Mouse (Mus musculus) forebrain, embryonic 12.5 days (tissue): Measurements from ENCODE around the gene Zfp58. TPM values are rescaled to one million over a fixed set of nuclear protein-coding genes. Genes with fewer than 3 reads are reported as not detected.

Experiments used
- ATAC-seq: fragments of 200-750 bp; cut with Nextera tagmentation; 2 replicates; pipeline ENCODE4 v1.8.0; 2017; ENCODE audit warnings: moderate TSS enrichment; ENCODE audit not compliant: low FRiP score
- H3K27ac ChIP-seq: fragments of 300-500 bp; sonication (generic); 2 replicates; pipeline ENCODE4 v1.5.1; 2016; ENCODE audit warnings: mild to moderate bottlenecking
- H3K27me3 ChIP-seq: fragments of 300-500 bp; sonication (generic); 2 replicates; pipeline ENCODE4 v1.6.1; 2016; ENCODE audit warnings: mild to moderate bottlenecking
- H3K36me3 ChIP-seq: fragments of 300-500 bp; sonication (generic); replicated peaks from 2 replicates; pipeline ENCODE4 v1.6.1; 2016; ENCODE audit warnings: mild to moderate bottlenecking
- H3K4me1 ChIP-seq: fragments of 300-500 bp; sonication (generic); 2 replicates; pipeline ENCODE4 v1.6.1; 2016
- H3K4me2 ChIP-seq: fragments of 300-500 bp; sonication (generic); 2 replicates; pipeline ENCODE4 v1.6.1; 2016; ENCODE audit warnings: mild to moderate bottlenecking, moderate library complexity
- H3K4me3 ChIP-seq: fragments of 300-500 bp; sonication (generic); replicated peaks from 2 replicates; pipeline ENCODE4 v1.5.1; 2016; ENCODE audit warnings: mild to moderate bottlenecking
- H3K9ac ChIP-seq: fragments of 300-500 bp; sonication (generic); 2 replicates; pipeline ENCODE4 v1.6.1; 2016; ENCODE audit warnings: mild to moderate bottlenecking
- H3K9me3 ChIP-seq: fragments of 300-500 bp; sonication (generic); 2 replicates; pipeline ENCODE4 v1.6.1; 2016
- WGBS: fragments of 180-500 bp; shearing (Covaris S2); methylation state at CpG from one replicate; pipeline ENCODE4 v1.1.7; 2016; 5-methylcytosine and 5-hydroxymethylcytosine counted together
- polyA plus RNA-seq: library from polyadenylated mRNA; unstranded; fragments of >200 nt; fragmentation: Nextera tagmentation; extraction: Ambion mirVana; gene quantifications from 2 replicates; pipeline ENCODE4 v1.2.1, GENCODE M21; 2016

The Zfp58 gene
- polyA plus RNA-seq, 1 experiment from 2014 or later: 17.5 TPM

DNA sequence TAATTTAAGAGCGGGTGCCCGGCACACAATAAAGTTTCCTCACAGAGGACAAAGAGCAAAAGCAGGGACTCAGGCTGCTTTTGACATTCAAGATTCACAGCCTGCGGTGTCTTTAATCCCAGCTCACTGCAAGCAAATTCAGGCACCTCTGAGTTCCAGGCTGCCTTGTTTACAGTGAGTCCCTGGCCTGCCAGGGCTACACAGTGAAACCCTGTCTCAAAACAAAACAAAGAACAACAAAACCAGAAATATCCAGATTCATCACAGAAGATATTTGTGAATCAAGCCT is 48.4 kb downstream of the Zfp58 start:
- WGBS: 8% methylated on average over 3 of the region's 3 CpGs

DNA sequence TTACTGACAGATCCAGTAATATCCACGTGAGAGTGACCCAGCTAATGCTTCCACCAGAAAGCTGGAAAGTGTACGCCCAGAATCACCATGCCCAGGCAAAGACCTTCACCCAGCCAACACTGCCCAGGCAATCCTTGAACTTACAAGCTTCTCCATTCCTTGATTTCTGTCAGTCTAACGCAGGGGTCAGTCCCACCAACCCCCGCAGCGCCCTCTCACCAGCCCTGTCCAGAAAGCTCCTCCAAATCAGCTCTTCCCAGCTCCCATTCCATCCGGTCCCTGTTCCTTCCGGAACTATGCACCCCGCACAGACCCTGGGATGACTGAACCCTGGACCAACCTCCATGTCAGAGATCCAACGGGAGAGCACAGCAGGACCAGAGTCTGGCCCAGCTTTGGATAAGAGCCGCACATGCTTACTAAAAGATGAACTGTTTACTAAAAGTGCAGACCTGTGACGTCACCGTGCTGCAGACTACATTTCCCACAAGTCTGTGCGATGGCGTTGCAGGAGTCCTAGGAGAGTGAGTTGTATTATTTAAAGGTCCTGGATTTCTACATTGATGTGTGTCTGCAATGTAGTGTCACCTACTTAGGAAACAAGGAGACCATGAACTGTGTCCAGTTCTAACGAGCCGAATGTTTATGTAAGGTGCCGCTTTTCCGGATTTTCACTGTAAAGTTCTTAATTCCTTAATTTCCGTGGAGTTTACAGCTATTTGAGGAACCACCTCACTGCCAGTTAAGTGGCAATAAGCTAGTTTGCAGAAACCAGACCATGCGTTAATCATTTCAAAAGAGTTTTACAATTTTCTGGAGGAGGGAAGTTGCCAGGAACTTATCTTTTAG is 49.0 kb downstream of the Zfp58 start, which contains the start of gene Zfp874a:
Gene Zfp874a (minus strand): TSS at position 453 of the 849 bp plus-strand sequence.
- H3K4me3 ChIP-seq: peak within 1 kb of the TSS; percentile 54
- peak within 1 kb of the TSS; percentile 75 for H3K4me2 ChIP-seq
- no peaks in the 10 kb centered on the region for H3K9me3 ChIP-seq
- H3K27me3 ChIP-seq: no peaks in the 10 kb centered on the region
- ATAC-seq: peak; percentile 95
- H3K27ac ChIP-seq: no peak within 1 kb of the TSS
- no peaks in the 10 kb centered on the region; the same call in 1 of the 2 replicates for H3K36me3 ChIP-seq
- H3K4me1 ChIP-seq: peaks cover 11% of the 10 kb centered on the region
- 2% methylated on average over 20 of the region's 20 CpGs for WGBS
- peak within 1 kb of the TSS; percentile 55 for H3K9ac ChIP-seq

More for the DNA sequence above, 48.4 kb downstream of the Zfp58 start:
- Histone ChIP-seq H3K9ac (peak overlapping the region; percentile 55; the same call in 1 of the 2 replicates), H3K9me3 (no peaks in the 10 kb centered on the region), H3K4me3 (peak overlapping the region; percentile 54), H3K27me3 (no peaks in the 10 kb centered on the region), H3K36me3 (no peaks in the 10 kb centered on the region), H3K4me1 (peaks cover 11% of the 10 kb centered on the region), H3K4me2 (peak overlapping the region; percentile 75), H3K27ac (no peak overlapping the region)
- no peak for ATAC-seq

Other genes with a start within 250 kb of the Zfp58 start
- 2.8 and 3.4 TPM in 2 replicates for gene Zfp458, start 222.1 kb downstream of the Zfp58 start, polyA plus RNA-seq
- gene Zfp457, start 194.1 kb downstream of the Zfp58 start, polyA plus RNA-seq: 0.65 and 1.1 TPM in 2 replicates
- gene Zfp595, start 168.0 kb downstream of the Zfp58 start, polyA plus RNA-seq: 1.6 and 2.2 TPM in 2 replicates
- gene Gm28044, start 140.0 kb downstream of the Zfp58 start, polyA plus RNA-seq: not detected in 2 replicates
- 0.87 and 0.94 TPM in 2 replicates for gene Zfp953, start 139.9 kb downstream of the Zfp58 start, polyA plus RNA-seq
- not detected in 2 replicates for gene Gm28041, start 124.8 kb downstream of the Zfp58 start, polyA plus RNA-seq
- 0.56 and 0.86 TPM in 2 replicates for gene Zfp456, start 124.7 kb downstream of the Zfp58 start, polyA plus RNA-seq
- gene Zfp429, start 100.7 kb downstream of the Zfp58 start, polyA plus RNA-seq: 3.3 and 4.1 TPM in 2 replicates
- gene Zfp459, start 79.1 kb downstream of the Zfp58 start, polyA plus RNA-seq: 1.1 TPM in 2 replicates
- 6.3 and 6.5 TPM in 2 replicates for gene Zfp874a, start 48.9 kb downstream of the Zfp58 start, polyA plus RNA-seq
- 1.4 and 2.0 TPM in 2 replicates for gene Zfp874b, start 16.3 kb downstream of the Zfp58 start, polyA plus RNA-seq
- gene Gm26965, start 25.6 kb upstream of the Zfp58 start, polyA plus RNA-seq: not detected in 2 replicates
- gene Zfp87, start 25.6 kb upstream of the Zfp58 start, polyA plus RNA-seq: 28.3 and 29.7 TPM in 2 replicates
- gene Zfp748, start 53.3 kb upstream of the Zfp58 start, polyA plus RNA-seq: 15.7 and 16.6 TPM in 2 replicates
- 4.8 and 5.3 TPM in 2 replicates for gene Zfp729b, start 109.2 kb upstream of the Zfp58 start, polyA plus RNA-seq
- 0.49 TPM in 1 of 2 replicates, not detected in the other for gene Gm49345, start 137.2 kb upstream of the Zfp58 start, polyA plus RNA-seq
- 3.4 and 3.8 TPM in 2 replicates for gene Zfp729a, start 137.2 kb upstream of the Zfp58 start, polyA plus RNA-seq
- 13.5 and 13.8 TPM in 2 replicates for gene Zfp738, start 186.5 kb upstream of the Zfp58 start, polyA plus RNA-seq
- 9.3 and 9.6 TPM in 2 replicates for gene Zfp65, start 228.6 kb upstream of the Zfp58 start, polyA plus RNA-seq